Mouse (Mus musculus) heart, postnatal 4 days (tissue): ENCODE results near the gene Zfp36. TPM values are rescaled to one million over a fixed set of nuclear protein-coding genes. Genes with fewer than 3 reads are reported as not detected.
"Not testable (repeated sequence)": the region's sequence is repeated elsewhere in the genome, so short reads cannot be mapped to it uniquely, and the experiment has no call there.

Source experiments
- DNase-seq: peaks from one replicate; pipeline ENCODE4 v3.0.0; 2021
- total RNA-seq, 2 experiments: library from RNA; stranded (reverse); gene quantifications; 2 replicates each; pipeline ENCODE4 v1.2.3; 2021

Zfp36 gene
- total RNA-seq: 10 to 100 TPM; 12.7 to 12.9 TPM

GRCm38 (mm10) chr7:28380237-28381016, at the start of gene Zfp36:
Gene Zfp36 (minus strand): TSS chr7:28380253.
- DNase-seq: no peak

DNA sequence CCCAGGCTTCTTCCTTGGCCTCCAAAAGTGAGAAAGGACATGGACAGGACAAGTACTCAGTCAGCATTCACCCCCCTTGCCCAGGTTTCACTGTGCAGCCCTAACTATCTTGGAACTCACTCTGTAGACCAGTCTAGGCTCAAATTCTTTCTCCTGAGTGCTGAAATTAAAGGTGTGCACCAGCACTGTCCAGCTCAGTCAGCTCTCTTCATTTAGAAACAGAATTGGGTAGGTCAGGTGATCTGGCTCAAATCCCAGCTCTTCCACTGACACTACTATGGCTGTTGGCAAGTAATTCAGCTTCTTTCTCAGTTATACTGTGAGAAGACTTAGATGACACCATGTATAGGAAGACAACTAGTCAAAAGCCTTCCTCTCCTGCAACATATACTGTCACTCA, 47.7 kb upstream of the Zfp36 start:
- peak; percentile 34 for DNase-seq

GRCm38 (mm10) chr7:28423018-28423417, 43.0 kb upstream of the Zfp36 start:
- DNase-seq: no peak

DNA sequence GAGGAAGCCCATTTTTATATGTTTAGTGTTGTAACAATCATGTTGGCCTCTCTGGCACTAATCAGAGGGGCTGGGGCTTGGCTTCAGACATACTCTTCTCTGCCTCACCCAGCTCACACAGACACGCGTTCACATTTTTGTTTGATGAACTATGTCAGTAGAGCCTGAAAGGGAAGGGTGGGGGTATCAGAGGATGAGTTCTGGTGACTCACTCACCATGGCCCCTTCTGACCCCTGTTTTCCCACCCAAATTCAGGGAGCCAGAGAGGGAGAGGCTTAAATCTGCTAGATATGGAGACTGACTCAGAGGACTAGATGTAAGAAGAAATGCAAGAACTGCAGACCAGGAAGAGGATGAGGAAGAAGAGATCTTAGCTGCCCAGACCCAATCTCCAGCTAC, 39.4 kb upstream of the Zfp36 start:
- no peak for DNase-seq

DNA sequence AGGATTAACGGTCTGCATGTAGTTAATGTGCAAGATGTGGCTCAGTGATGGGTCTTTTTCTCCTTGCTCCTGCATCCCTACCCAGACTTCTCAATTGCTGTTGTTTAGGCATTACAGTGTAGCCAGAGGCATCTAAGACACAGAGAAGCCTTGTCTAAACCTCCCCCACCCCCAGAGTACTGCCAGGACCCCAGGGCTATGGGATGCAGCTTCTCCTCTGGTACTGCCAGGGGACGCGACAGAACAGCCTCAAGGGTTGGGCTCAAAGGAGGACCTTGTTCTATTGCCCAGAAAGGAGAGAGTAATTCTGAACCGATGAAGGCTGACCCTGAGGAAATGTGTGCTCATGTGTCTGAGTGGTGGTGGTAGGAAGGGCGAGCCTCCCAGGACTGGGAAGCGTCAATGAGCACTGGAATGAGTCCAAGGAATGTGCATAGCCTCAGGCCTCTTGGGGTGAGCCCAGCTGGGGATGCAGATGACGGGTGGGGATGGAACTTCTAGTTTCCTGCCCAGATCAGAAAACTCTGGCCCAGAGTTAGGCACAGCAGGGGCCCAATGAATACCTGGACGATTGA, 38.1 kb upstream of the Zfp36 start:
- DNase-seq: peak; percentile 73

DNA sequence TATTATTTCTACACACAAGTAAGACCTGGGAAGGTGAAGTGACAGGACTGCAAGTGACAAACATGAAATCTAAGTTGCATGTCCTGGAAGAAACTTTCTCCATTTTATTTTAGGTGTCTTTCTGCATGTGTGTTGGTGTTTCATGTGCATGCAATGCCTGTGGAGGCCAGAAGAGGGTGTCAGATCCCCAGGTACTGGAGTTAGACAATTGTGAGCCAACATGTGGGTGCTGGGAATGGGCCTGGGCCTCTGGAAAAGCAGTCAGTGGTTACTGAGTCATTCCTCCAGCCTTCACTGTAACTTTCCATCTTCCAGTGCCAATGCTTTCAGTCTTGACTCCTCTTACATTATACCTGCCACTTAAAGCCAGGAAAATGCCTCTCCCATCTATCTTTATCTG, 37.3 kb upstream of the Zfp36 start:
- no peak for DNase-seq

DNA sequence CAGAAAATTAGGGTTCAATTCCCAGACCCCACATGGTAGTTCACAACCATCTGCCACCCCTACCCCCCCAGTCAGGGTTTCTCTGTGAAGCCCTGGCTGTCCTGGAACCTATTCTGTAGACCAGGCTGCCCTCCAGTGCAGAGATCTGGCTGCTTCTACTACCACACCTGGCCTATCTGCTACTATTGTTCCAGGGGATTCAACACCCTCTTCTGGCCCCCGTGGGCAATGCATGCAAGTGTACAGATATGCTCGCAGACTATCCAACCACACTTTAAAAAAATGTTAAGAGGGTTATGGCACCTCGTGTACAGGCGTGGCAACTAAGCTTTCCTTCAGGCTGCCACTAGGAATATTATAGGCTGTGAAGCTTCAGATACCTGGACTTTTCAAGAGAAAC, 32.8 kb upstream of the Zfp36 start:
- DNase-seq: no peak

DNA sequence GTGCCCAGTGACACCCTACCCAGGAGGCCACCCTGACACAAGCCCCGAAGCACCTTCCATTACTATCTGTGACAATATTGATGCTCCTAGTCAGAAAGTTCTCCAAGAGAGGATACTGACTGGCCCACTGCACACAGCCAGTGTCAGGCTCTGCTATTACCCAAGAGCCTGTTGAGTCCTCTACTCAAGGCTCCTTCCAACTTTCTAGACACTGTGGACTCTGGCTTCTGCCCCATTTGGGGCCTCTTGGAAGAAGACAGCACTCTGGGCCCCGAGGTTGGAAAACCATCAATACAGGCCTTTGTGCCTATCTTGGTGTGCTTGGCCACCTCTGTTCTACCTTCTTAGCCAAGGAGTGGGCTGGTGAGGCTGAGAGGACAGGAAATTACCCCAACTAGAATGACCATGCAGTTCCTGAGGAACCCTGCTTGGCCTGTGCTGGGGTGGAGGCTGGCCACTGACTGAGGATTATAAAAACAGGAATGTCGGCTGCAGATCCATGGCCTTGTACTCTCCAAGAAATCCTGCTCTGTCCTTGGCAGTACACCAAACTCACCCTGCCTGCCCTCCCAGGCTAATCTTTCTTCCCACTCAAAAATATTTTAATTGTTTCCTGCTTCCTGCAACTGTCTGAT, 30.9 kb upstream of the Zfp36 start:
- peak; percentile 73 for DNase-seq

DNA sequence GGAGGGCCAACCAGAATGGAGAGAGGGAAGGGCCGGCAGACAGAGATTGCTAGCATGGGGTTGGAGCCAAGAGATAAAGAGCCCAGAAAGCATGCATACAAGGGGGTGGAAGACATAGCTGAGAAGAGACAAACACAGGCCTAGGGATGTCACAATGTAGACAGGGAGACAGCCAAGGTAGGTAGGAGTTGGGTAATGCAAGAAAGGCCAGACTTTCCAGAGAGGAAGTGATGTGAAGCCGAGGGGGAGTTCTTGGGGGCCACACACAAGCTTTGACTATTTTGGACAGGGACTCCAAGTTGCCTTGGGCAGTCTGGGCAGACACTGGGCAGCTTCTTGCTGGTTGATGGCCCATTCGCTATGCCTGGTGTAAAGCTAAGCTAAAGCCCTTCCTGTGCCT, 21.9 kb upstream of the Zfp36 start:
- DNase-seq: no peak

GRCm38 (mm10) chr7:28401030-28401429, 21.0 kb upstream of the Zfp36 start:
- no peak for DNase-seq

GRCm38 (mm10) chr7:28398696-28399340, 18.8 kb upstream of the Zfp36 start:
- no peak for DNase-seq

GRCm38 (mm10) chr7:28398000-28398399, 17.9 kb upstream of the Zfp36 start:
- peak; percentile 58 for DNase-seq

- DNase-seq: no peak
Observed at GRCm38 (mm10) chr7:28395425-28395824, 15.4 kb upstream of the Zfp36 start.

DNA sequence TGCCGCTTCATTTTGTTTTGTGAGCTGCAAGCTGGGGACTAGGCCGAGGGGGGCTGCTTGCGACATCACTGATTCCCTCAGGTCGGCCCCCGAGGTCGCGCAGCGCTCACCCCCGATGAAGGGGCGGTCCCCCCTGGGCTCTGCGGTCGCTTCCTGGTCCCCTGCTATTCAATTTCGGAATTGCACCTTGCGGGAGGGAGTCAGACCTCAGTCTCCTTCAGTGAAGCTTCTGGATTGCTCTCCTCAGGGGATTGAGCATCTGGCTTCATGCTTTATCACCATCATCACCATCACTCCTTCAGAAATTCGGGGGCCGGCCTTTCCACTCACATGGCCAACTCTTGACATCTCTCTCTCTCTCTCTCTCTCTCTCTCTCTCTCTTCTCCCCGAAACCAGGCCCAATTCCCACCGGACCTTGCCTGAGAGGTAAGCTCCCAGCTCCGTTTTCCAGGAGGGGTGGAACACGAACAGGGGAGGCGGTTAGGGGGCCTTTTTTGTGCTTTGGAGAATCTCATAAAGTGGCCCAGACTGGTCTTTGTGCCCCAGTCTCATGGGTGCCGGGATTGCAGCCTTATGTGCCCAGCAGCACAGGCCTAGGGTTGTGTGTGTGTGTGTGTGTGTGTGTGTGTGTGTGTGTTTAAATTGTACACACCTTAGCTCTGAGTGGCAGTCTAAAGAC, 13.4 kb upstream of the Zfp36 start:
- no peak for DNase-seq

DNA sequence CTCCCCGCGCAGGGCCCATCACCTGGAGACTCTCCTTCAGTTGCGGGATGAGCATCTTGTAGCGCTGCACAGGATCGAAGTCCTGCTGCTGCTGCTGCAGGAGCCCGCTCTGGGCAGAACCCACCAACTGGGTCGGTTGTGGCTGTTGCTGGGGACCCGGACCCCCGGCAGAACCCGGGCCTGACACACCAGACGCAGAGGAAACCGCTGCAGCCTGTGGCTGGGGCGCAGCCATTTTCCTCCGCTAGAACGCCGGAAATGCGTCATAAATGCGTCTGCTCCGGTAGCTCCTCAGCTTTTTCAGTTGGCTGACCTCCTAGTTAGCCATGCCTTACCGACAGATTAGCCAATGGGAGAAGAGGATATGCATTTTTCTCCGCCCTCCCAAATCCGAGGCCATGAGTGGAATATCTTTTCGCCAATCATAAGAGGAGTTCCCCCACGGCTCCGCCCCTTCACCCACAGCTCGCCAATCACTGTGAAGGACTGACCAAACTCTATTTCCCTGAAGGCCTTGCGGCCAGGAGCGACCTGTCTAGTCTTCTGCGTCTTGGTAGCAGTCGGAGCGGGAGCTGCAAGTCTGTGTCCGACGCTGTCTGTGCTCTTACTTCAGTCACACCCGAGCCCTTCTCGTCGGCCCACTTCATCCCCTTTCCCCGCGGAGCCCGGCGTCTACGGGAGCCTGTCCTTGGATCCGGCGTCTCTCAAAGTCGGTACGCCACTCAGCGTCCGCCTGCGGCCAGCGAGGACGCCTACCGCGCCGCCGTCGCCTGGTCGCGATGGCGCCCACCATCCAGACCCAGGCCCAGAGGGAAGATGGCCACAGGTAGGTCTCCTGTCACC, 12.6 kb upstream of the Zfp36 start, which contains the start of the genes Med29 and Paf1:
TSS of gene Med29 (minus strand) at position 280 of the 843 bp plus-strand sequence.
TSS of gene Paf1 (plus strand) at position 523 of the 843 bp plus-strand sequence.
- DNase-seq: peak; percentile 96

DNA sequence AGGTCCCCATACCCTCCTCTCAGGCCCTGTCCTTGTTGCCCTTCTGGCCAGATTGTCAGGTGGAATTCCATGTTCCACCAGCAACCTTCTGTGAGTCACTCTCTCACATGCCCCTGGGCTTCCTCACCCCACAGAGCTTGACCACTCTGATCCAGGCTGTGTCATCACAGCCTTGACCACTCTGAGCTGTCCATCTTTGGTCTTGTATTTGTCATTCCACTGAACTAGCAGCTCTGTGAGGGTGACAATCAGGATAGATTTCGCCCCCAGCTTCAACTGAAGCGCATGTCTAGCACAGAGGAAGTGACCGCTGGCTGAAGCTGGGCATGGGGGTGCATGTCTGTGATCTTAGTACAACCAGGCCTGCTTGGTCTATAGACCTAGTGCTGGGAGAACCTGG, 10.3 kb upstream of the Zfp36 start:
- DNase-seq: no peak

DNA sequence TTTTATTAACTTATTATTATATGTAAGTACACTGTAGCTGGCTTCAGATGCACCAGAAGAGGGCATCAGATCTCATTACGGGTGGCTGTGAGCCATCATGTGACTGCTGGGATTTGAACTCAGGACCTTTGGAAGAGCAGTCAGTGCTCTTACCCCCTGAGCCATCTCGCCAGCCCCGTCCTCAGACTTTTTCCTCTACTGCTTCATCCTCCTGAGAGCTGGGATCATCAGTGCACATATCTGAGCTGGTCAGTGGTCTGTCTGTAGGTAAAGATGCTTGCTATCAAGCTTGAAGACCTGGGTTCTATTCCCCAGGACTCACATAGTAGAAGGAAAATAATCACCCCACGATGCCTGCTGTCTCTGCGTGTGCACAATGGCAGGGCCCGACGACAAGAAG, 7.3 kb upstream of the Zfp36 start:
- not testable (repeated sequence) for DNase-seq

DNA sequence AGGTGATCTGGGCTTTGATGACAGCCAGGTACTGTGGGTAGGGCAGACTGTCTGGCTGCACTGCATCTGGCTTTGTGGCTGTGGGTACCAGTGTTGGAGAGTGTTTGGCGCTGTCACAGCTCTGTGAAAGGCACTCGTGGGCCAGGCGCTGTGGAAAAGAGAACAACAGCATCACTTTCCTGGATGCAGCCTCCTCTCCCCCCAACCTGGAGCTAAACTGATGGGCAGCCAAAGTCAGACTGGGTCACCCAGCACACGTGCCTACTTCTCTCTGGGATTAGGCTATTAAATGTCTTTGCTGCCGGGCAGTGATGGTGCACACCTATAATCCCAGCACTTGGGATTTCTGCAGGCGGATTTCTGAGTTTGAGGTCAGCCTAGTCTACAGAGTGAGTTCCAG, 6.8 kb upstream of the Zfp36 start:
- not testable (repeated sequence) for DNase-seq

- peak; percentile 92 for DNase-seq
Observed at GRCm38 (mm10) chr7:28386462-28386861, 6.4 kb upstream of the Zfp36 start.

DNA sequence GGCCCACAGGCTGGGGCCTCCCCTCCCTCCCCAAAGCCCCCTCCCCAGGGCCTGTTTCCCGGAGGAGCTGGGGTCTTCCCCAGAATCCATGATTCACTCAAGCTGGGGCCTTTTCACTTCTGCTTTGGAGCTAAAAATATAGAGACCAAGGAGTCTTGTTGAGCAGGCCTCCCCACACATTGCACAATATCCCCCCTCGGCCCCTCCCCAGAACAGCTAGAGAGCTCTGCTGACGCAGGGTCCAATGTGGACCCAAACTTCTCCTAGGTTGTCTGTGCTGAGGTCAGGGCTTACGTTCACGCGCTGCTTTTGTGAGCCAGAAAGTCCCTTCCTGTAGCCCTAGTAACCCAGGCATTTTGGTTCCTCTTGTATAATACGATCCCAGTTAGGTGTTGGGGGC, 6.0 kb upstream of the Zfp36 start:
- DNase-seq: no peak

- no peak for DNase-seq
Observed at GRCm38 (mm10) chr7:28385196-28385595, 5.1 kb upstream of the Zfp36 start.

DNA sequence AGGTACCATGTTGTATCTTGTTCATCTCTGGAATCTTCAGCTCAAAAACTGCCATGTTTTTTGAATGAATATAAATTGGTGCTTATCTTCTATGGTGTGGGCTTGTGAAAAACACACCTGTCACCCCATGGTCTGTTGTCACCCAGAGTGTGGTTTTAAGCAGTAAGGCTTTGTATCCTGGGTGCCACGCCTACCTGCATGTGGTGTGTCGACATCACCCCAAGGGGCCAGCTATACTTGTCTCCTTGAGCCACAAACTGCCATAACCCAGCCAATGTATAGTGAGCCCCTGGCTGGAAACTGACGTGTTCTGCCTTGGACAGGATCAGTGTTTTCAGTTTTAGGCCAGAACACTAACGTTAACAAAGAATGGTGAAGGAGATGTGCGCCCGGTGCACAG, 4.1 kb upstream of the Zfp36 start:
- no peak for DNase-seq
